Mouse (Mus musculus): Measurements from ENCODE around the gene Unc119b.
"Not testable (repeated sequence)": the region's sequence is repeated elsewhere in the genome, so short reads cannot be mapped to it uniquely, and the experiment has no call there.

Gene Unc119b

GRCm38 (mm10) chr5:115139124-115139523 lies 4.3 kb upstream of the Unc119b start:
- DNase-seq (ENCODE audit: low spot score in 2 of 2) = no peak

DNA sequence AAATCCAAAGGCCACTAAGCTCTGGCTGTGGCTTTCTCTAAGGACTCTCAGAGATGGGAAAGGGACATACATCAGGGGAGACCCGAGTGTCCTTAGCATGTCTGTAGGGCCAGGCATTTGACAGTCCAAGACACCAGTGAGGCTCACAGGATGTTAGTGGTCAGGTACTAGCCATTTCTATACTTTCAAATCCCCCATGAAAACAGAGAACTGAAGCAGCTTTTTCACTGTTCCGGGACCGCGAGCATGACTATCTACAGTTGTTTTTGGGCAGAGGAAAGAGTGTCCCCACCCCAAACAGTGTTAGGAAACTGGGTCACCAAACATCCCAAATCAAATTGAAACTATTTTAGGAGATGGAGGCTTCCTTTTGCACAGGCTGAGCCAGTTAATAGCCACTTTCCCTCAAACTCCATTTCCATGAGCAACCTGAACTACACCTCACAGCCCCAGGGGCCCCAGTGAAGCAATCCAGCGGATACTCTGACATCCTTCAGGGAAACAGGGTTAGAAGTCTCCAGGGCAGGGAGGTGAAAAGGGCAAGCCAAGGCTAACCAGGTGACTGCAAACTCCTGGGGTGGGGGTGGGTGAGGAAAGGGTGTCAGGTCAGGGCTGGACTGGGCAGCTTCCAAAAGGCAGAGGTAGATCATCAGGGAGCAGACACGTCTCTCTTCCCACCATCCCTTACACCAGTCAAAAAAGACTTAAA lies 1.3 kb downstream of the Unc119b start:
- no peak for DNase-seq (ENCODE audit: low spot score in 2 of 2)

DNA sequence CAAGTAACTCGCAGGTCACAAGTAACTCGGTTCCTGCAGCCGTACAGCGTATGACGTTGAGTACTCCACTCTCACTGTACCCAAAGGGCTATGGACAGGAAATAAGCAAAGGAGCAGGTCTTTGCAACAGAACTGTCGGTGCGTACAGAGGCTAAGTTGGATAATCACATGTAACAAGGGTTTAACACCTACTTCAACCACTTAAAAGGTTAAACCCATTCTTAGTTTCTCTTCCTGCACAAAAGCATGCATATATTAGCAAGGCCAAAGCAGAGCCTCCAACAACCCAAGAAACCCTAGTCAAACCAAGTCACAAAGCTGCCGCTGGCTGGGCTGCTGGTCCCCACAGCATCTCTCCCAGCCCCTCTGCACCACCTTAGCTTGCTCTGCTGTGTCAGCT lies 2.3 kb downstream of the Unc119b start:
- no peak for DNase-seq (ENCODE audit: low spot score in 2 of 2)

DNA sequence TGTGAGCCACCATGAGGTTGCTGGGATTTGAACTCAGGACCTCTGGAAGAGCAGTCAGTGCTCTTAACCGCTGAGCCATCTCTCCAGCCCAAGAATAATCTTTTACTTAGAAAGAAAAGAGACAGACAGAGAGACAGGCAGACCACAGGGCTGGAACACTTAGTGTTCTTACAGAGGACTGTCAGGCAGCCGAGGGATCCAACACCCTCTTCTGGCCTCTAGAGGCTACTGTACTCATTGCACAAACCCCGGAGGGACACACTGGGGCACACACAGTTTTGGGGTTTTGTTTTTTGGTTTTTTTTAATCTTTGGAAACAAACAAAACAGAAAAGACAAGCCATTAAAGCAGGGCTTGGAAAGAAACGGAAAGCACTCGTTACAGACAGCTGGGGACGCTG lies 5.4 kb downstream of the Unc119b start:
- no peak for DNase-seq (ENCODE audit: low spot score in 2 of 2)

- no peak for DNase-seq (ENCODE audit: low spot score in 2 of 2)
Observed at GRCm38 (mm10) chr5:115127421-115128179, 7.2 kb downstream of the Unc119b start.

- peak in 1 of 2 experiments; percentile 14 for DNase-seq (ENCODE audit: low spot score in 2 of 2)
Observed at GRCm38 (mm10) chr5:115126578-115127312, 8.0 kb downstream of the Unc119b start.

- DNase-seq (ENCODE audit: low spot score in 2 of 2) = peak; percentile 71 to 85
Observed at GRCm38 (mm10) chr5:115125211-115125871, 9.4 kb downstream of the Unc119b start.

DNA sequence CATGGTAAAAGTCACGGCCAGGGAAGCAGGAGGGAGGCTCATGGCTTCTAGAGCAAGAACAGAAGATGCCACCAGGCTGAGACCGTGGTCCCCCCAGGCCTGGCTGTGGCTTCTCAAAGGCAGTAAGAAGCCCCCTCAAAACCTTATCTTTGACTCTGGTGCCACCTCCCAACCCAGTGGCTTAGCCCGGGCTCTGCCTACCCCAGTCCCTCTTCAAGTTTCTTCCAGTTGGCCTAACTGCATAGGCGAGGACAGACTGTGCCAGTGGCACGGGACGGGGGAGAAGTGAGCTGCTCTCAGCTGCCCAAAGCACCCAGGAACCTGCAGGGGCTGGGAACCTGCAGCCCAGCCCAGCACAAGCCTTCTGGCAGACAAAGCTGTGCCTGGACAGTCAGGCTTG lies 10.1 kb downstream of the Unc119b start:
- no peak for DNase-seq (ENCODE audit: low spot score in 2 of 2)

DNA sequence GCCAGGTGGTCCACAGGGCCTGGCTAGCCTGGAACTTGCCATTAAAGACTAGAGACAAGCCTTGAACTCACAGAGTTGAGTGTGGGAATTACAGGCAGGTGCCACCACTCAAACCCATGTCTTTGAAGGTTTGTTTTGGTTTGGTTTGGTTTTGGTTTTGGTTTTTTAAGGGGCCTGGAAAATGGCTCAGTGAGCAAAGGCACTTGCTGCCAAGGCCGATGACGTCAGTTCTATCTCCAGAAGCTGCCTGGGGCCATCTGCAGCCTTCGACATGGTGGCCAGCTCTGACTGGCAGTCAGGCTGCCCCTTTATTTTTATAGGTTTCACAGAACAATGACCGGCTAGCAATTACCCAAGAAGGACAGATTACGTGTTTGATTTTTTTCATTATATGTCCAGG lies 13.8 kb downstream of the Unc119b start:
- DNase-seq (ENCODE audit: low spot score in 2 of 2) = no peak

DNA sequence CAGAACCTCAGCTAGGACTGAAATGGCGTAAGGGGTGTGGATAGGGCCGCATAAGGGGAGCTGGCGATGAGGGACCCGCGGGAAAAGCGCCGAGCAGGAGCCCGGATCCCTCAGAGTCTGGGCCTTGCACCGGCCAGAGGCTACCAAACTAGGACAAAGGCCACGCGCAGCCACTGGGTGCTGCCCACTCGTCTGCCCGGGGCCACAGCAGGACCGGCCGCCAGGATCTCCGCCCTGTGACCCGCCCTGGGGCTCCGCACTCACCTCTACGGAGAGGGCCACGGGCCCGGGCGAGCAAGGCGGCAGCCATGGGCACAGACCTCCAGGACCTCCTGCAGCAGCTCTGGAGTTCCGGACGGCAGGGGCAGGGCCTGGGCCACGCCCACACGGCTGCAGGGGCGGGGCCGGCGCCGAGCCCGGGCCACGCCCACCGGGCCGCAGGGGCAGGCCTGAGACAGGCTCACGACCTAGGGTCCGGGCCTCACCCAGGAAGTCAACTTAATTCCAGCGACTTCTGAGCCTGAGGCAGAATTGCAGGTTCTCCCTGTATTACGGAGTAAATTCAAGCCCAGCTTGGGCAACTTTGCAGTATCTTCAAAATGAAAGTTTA lies 15.7 kb downstream of the Unc119b start, which contains the start of gene Acads:
Acads (minus strand) TSS at position 386 of the 610 bp plus-strand sequence.
- peak; percentile 85 to 88 for DNase-seq (ENCODE audit: low spot score in 2 of 2)

DNA sequence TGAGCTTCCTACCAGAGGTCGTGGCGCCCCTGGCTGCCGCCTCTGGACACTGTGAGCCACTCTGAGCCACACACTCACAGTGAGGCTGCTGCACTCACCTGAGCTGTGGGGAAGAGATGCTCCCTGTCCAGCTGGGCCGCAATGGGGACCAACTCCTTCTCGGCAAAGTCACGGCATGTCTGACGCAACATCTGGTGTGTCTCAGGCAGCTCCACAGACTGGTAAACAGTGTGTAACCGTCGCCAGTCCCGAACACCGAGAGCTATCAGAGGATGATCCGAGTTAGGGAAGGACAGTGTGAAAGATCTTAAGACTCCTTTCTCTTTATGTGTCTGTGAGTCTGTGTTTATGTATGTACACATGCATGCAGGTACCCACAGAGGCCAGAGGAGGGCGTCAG lies 17.3 kb downstream of the Unc119b start:
- DNase-seq (ENCODE audit: low spot score in 2 of 2) = no peak

DNA sequence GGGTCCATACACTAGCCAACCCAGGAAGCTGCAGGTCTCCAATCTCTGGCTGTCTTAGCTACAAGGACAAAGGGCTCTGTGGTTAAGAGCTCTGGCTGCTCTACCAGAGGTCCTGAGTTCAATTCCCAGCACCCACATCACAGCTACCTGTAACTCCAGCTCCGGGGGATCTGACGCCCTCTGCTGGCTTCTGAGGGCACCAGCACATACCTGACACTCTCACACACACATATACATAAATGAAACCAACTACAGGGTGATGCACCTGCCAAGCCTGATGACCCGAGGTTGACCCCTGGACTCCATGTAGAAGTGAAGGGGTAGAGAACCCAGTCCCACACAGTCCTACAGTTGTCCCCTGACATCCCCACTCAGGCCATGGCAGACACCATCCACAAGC lies 18.3 kb downstream of the Unc119b start:
- DNase-seq (ENCODE audit: low spot score in 2 of 2) = no peak

DNA sequence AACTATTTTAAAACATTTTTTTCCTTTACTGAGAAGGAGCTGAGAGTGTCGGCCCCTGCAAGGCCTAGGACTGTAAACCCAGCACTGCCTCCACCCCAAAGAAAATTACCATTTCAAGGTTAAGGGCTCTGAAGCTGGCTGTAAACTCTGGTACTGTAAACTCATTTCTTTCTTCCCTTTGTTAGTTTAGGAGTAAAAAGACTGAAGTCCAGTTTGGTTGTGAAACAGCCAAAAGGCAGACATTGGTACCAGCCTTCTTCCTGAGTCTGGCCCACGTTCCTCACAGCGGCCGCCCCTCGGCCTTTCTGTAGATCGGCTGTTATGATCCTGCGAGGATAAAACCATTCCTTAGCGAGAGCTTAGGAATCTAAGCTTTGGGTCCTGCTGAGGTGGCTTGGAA lies 20.3 kb downstream of the Unc119b start:
- DNase-seq (ENCODE audit: low spot score in 2 of 2) = no peak

GRCm38 (mm10) chr5:115113244-115113643 lies 21.5 kb downstream of the Unc119b start:
- DNase-seq (ENCODE audit: low spot score in 2 of 2) = no peak

DNA sequence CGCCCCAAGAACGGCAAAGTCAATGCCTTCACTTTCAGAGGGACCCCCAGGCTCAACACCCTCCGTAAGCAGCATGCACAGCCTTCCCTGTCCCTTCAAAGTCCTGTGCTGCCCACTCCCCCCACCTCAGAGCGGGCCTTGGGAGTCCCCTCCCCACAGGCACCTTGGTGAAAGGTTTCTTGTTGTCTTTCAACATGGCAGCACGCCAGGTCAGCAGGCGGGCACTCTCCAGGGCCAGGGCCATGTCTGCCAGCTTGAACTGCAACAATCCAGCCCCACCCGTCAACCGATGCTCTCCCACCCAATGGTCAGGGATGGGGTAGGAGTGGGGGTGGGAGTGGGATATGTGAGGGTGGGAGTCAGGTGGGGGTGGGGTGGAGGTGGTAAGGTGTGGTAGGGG lies 23.6 kb downstream of the Unc119b start:
- DNase-seq (ENCODE audit: low spot score in 2 of 2) = no peak

DNA sequence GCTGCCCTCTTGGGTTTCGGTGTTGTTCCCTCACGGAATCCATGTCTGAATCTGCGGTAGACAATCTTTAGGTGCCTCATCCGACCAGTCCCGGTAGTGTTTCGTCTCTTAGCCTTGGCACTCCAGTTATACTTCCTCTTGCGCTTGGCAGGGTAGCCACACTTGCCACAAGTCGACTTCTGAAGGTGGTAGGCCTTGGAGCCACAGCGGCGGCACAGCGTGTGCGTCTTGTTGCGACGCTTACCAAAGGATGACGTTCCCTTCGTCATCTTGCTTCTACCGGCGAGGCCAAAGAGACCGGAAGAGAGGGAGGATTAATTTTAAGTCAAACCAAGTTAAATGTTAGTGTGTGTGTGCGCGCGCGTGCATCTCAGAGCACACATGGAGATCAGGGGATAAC lies 31.5 kb downstream of the Unc119b start:
- not testable (repeated sequence) for DNase-seq (ENCODE audit: low spot score in 2 of 2)

DNA sequence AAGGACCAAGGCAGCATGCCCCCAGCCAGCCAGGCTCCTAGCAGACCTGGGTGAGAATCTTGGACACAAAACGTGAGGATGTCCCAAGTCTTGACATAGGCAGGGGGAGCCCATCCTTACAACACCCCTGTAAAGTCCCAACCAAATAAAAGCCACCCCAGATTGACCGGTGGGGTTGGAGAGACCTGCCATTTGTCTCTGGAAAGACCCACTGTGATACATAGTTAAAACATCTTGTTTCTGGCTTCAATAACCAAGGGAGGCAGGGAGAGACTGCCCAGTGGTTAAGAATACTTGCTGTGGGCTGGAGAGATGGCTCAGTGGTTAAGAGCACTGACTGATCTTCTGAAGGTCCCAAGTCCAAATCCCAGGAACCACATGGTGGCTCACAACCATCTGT lies 32.5 kb downstream of the Unc119b start:
- no peak for DNase-seq (ENCODE audit: low spot score in 2 of 2)

GRCm38 (mm10) chr5:115100473-115100872 lies 34.3 kb downstream of the Unc119b start:
- DNase-seq (ENCODE audit: low spot score in 2 of 2) = no peak

GRCm38 (mm10) chr5:115099991-115100390 lies 34.8 kb downstream of the Unc119b start:
- no peak for DNase-seq (ENCODE audit: low spot score in 2 of 2)

DNA sequence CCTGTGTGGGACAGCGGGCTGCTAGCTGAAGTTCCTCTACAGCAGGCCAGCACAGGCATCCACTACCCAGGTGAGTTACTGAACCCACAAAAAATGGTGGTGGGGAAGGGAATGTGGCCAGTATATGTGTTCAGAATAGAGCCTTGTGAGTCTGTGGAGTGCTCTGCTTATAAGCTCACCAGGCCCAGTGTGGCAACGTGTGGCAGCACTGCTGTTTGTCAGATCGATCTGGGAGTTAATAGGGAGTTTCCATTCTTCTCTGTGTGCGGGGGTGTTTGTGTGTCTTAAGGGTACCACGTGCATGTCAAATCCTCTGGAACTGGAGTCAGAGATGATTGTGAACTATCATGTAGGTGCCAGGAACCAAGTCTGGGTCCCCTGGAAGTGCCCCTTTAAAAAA lies 35.2 kb downstream of the Unc119b start:
- no peak for DNase-seq (ENCODE audit: low spot score in 2 of 2)

DNA sequence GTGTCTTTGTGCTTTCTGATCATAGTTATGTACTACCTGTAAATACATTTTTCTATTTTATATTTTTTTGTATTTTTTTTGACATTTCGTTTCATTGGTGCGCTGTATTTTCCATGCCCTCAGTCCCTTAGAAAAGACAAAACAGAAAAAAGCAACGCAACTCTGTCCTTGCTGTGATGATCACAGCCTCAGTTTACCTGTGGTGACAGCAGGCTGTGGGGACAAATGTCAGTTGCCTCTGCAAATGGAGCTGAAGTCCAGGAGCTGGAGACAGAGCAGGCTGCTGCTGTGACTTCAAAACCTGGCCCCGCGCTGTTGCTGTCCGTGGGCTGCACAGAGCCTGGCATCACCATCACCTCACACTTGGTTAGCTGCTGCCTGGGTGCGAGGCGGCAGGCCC lies 36.6 kb downstream of the Unc119b start, which contains the start of gene Gm10401:
Gm10401 (minus strand) TSS at position 101 of the 400 bp plus-strand sequence.
- DNase-seq (ENCODE audit: low spot score in 2 of 2) = no peak

All from urinary bladder, postnatal 36 days (tissue).